Mouse (Mus musculus) T-helper 1 cell (primary cell): ENCODE results near the gene Scube3.
"Not testable (repeated sequence)": the region's sequence is repeated elsewhere in the genome, so short reads cannot be mapped to it uniquely, and the experiment has no call there.

Experiments used
- in situ Hi-C: fragments of 300-600 bp; cut with MboI, MseI; formaldehyde crosslinking; loops from one replicate; pipeline ENCODE4 v1.15.1; 2025; ENCODE audit warnings: high pct_unique_total_duplicates

The Scube3 gene

DNA sequence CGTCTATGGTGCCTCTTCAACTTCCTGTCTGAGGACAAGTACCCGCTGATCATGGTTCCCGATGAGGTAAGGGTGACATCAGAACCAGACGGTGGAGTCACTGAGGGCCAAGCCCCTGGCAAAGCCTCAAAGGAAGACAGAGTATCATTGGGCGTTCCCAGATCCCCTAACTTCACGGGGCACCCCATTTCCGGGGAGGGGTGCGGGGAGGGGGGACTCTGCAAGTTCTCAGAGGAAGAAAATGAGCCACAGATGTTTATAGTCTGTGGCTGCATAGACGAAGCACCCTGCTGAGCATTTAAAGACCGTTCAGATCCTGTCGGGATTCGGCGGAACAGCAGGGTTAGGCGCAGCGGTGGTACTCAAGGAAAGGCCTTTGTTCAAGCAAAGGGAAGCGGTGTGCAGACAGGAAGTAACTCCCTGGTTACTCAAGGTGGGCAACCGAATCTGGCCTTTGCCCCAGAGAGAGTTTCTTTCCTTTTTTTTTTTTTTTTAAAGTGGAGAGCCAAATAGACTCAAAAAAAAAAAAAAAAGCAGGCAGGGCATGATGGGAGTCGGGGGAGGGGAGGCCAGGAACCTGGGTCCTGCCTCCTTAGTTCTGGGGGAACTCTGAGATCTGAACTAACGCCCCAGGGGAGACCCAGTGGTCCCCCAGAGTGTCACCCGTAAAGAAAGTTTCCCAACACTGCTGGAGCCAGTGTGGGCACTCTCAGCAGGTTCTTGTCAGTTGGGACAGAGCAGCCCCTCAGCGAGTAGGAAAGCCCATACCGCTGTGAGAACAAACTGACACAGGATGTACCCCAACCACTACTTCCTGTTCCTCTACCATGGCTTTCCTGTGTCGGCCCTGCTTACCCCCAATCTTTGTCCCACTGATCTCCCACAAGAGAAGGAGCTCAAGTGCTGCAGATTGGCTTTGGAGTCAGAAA lies 76.0 kb downstream of the Scube3 start:
- in situ Hi-C loops, result no loop called here

DNA sequence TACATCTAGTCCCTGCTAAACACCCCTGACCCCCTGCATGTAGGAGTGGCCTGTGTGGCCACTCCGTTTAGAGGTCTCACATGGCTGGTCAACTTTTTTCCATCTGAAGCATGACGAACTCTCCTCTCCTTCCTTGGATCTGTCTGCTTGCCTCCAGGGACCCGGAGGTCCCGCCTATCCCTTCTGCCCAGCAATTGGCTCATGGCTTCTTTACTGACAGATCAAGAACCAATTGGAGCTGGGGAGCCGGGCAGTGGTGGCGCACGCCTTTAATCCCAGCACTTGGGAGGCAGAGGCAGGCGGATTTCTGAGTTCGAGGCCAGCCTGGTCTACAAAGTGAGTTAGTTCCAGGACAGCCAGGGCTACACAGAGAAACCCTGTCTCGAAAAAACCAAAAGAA lies 80.5 kb downstream of the Scube3 start:
- in situ Hi-C loops, result not testable (repeated sequence)

DNA sequence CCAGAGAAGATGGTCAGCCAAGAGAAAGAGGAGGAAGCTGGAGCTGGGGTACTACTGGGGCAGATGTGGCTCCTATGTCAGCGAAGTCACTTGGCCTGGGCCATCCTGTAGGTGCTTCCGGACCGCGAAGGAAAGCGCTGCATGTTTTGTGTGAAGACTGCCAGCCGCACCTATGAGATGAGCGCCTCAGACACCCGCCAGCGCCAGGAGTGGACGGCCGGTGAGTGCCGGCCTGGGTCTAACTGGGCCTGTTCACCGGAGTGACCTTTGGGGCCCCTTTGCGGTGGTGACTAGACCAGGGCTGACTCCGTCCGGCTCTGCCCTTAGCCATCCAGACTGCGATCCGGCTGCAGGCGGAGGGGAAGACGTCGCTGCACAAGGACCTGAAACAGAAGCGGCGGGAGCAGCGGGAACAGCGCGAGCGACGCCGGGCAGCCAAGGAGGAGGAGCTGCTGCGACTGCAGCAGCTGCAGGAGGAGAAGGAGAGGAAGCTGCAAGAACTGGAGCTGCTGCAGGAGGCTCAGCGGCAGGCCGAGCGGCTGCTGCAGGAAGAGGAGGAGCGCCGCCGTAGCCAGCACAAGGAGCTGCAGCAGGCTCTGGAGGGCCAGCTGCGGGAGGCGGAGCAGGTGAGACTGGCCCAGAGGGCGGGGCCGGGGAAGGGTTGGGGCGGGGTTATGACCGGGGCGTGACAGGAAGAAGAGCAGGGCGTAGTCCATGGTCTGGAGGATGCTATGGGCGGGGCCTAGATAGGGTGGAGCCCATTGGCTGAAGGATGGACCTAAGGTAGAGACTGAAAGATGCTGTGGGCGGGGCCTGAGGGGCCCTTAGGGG lies 81.8 kb downstream of the Scube3 start:
- in situ Hi-C loops, result no loop called here
